In genomic region chr17:30097677-30098076, GRCm38 (mm10) we compare ENCODE assay signal across 25 mouse cellular contexts.
"Had no signal": no experiment of that assay in that cellular context is flagged by ENCODE, and none has a peak within 500 bp of the region (broad histone marks: within the 10 kb centered on the region; RNA-seq: fewer than 3 reads in every experiment).

No protein-coding gene starts in this region.

- H3K9ac ChIP-seq: hindbrain, embryonic 12.5 days; hindbrain, embryonic 14.5 days; intestine, embryonic 15.5 days; limb, embryonic 13.5 days; limb, embryonic 15.5 days; liver, embryonic 12.5 days; liver, embryonic 14.5 days had no signal

- H3K4me2 ChIP-seq: heart, embryonic 11.5 days; hindbrain, embryonic 12.5 days; hindbrain, embryonic 14.5 days; intestine, embryonic 15.5 days; limb, embryonic 13.5 days; limb, embryonic 15.5 days; liver, embryonic 12.5 days had no signal

- H3K27ac ChIP-seq: gastrocnemius, adult 2 months; heart, adult 2 months; hindbrain, embryonic 10.5 days; hindbrain, embryonic 12.5 days; hindbrain, embryonic 14.5 days; intestine, embryonic 15.5 days; layer of hippocampus, adult 2 months; limb, embryonic 13.5 days; limb, embryonic 15.5 days; liver, embryonic 12.5 days; liver, embryonic 14.5 days had no signal

- H3K27me3 ChIP-seq: hindbrain, embryonic 12.5 days; intestine, embryonic 15.5 days; limb, embryonic 13.5 days; limb, embryonic 15.5 days; liver, embryonic 12.5 days had no signal

- H3K9me3 ChIP-seq: intestine, embryonic 15.5 days; limb, embryonic 15.5 days; liver, embryonic 12.5 days had no signal

- DNase-seq: gastrocnemius, adult 2 months; gastrocnemius, postnatal 10 days; gastrocnemius, postnatal 25 days; heart, adult 2 months; heart, postnatal 14 days; heart, postnatal 36 days; kidney, adult 18-20 months; kidney, adult 8-10 months; kidney, postnatal 10 days; kidney, postnatal 25 days; kidney, postnatal 4 days; left cerebral cortex, postnatal 4 days had no signal

- ATAC-seq: hindbrain, embryonic 16.5 days; inflammation-experienced regulatory T-cells, adult 6 months; intestine, embryonic 15.5 days; intestine, postnatal 0 days; liver, embryonic 12.5 days had no signal

- H3K4me3 ChIP-seq: gastrocnemius, adult 2 months; heart, adult 2 months; hindbrain, embryonic 10.5 days; hindbrain, embryonic 12.5 days; intestine, embryonic 15.5 days; layer of hippocampus, adult 2 months; limb, embryonic 13.5 days; limb, embryonic 15.5 days; liver, embryonic 12.5 days had no signal
